Mouse (Mus musculus): ENCODE results near the gene Milr1. TPM values are rescaled to one million over a fixed set of nuclear protein-coding genes. Genes with fewer than 3 reads are reported as not detected.

The Milr1 gene
- polyA plus RNA-seq, 1 experiment from 2014 or later: 0.91 TPM

Small RNA genes within 50 kb of the gene (microRNA-seq; reads per million reads assigned to microRNA genes)
- gene Gm25994 (not detected), gene Mir3064 (12.1 reads per million, percentile 29 among the genes with 10 or more reads in this experiment)

Other genes with a start within 250 kb of the Milr1 start
- gene Tex2, start 137.8 kb upstream of the Milr1 start, polyA plus RNA-seq (2016; fragmentation: Nextera tagmentation; extraction: Ambion mirVana): 10.5 and 10.7 TPM in 2 replicates
- 14.8 and 15.5 TPM in 2 replicates for gene Pecam1, start 598 bp upstream of the Milr1 start, polyA plus RNA-seq (2016; fragmentation: Nextera tagmentation; extraction: Ambion mirVana)
- gene Polg2, start 28.3 kb downstream of the Milr1 start, polyA plus RNA-seq (2016; fragmentation: Nextera tagmentation; extraction: Ambion mirVana): 10.3 and 10.4 TPM in 2 replicates
- 507 and 536 TPM in 2 replicates for gene Ddx5, start 38.0 kb downstream of the Milr1 start, polyA plus RNA-seq (2016; fragmentation: Nextera tagmentation; extraction: Ambion mirVana)
- 25.4 and 27.0 TPM in 2 replicates for gene Cep95, start 38.0 kb downstream of the Milr1 start, polyA plus RNA-seq (2016; fragmentation: Nextera tagmentation; extraction: Ambion mirVana)
- 17.3 and 18.3 TPM in 2 replicates for gene Smurf2, start 169.5 kb downstream of the Milr1 start, polyA plus RNA-seq (2016; fragmentation: Nextera tagmentation; extraction: Ambion mirVana)
- gene Kpna2, start 248.3 kb downstream of the Milr1 start, polyA plus RNA-seq (2016; fragmentation: Nextera tagmentation; extraction: Ambion mirVana): 567 and 599 TPM in 2 replicates

Data from forebrain, embryonic 12.5 days (tissue).